Mouse (Mus musculus) liver, embryonic 14.5 days (tissue): ENCODE data around the gene Polr3e. TPM values are rescaled to one million over a fixed set of nuclear protein-coding genes. Genes with fewer than 3 reads are reported as not detected.

Source experiments
- ATAC-seq: fragments of 200-750 bp; cut with Nextera tagmentation; 2 replicates; pipeline ENCODE4 v1.8.0; 2017; ENCODE audit warnings: moderate number of reproducible peaks, mild to moderate bottlenecking, moderate library complexity; ENCODE audit not compliant: insufficient read depth
- DNase-seq, 3 experiments: peaks; one replicate each; pipeline ENCODE4 v3.0.0-alpha.2; 2012 to 2013; ENCODE audit warnings: low read depth in 3 of 3, low spot score in 3 of 3
- H3K27ac ChIP-seq: fragments of 300-500 bp; sonication (generic); 2 replicates; pipeline ENCODE4 v1.5.1; 2014; ENCODE audit warnings: moderate library complexity, mild to moderate bottlenecking, control low read depth, inconsistent platforms
- H3K27me3 ChIP-seq: fragments of 300-500 bp; sonication (generic); 2 replicates; pipeline ENCODE4 v1.6.1; 2014; ENCODE audit warnings: mild to moderate bottlenecking, low read length, moderate library complexity; ENCODE audit not compliant: control insufficient read depth, insufficient read depth
- H3K36me3 ChIP-seq: fragments of 300-500 bp; sonication (generic); replicated peaks from 2 replicates; pipeline ENCODE4 v1.6.1; 2014; ENCODE audit warnings: low read depth; ENCODE audit not compliant: control insufficient read depth, insufficient read depth
- H3K4me1 ChIP-seq, 2 experiments: fragments of 200-500 bp in 1 of 2; fragments of 300-500 bp in 1 of 2; sonication (generic) in 1 of 2; replicated peaks; 2 replicates each; pipeline ENCODE4 v1.6.1; 2012 to 2014; ENCODE audit warnings: antibody characterized with exemption in 1 of 2, inconsistent platforms in 1 of 2, low read length in 1 of 2; ENCODE audit not compliant: control insufficient read depth in 2 of 2, insufficient read depth in 2 of 2
- H3K4me2 ChIP-seq: fragments of 300-500 bp; sonication (generic); 2 replicates; pipeline ENCODE4 v1.6.1; 2014; ENCODE audit warnings: low read depth, mild to moderate bottlenecking, control low read depth, moderate library complexity
- H3K4me3 ChIP-seq, 2 experiments: fragments of 200-500 bp in 1 of 2; fragments of 300-500 bp in 1 of 2; sonication (generic) in 1 of 2; 2 replicates each; pipeline ENCODE4 v1.5.1; 2012 to 2014; ENCODE audit warnings: low read depth in 2 of 2, low read length in 2 of 2, mild to moderate bottlenecking in 2 of 2, control low read depth in 1 of 2, inconsistent platforms in 1 of 2, moderate library complexity in 1 of 2; ENCODE audit not compliant: insufficient read depth in 1 of 2
- H3K9ac ChIP-seq: fragments of 300-500 bp; sonication (generic); replicated peaks from 2 replicates; pipeline ENCODE4 v1.6.1; 2014; ENCODE audit warnings: mild to moderate bottlenecking, control low read depth, moderate library complexity
- H3K9me3 ChIP-seq: fragments of 300-500 bp; sonication (generic); 2 replicates; pipeline ENCODE4 v1.6.1; 2016; ENCODE audit warnings: low read length, mixed read lengths; ENCODE audit not compliant: control insufficient read depth
- CTCF ChIP-seq: IDR thresholded peaks from 2 replicates; pipeline ENCODE4 v1.5.1; 2016; ENCODE audit warnings: antibody characterized with exemption, low read depth, control low read depth
- EP300 ChIP-seq: IDR thresholded peaks from 2 replicates; pipeline ENCODE4 v1.6.1; 2016; ENCODE audit warnings: antibody characterized with exemption, low read depth
- WGBS: fragments of 180-500 bp; shearing (Covaris S2); extraction: QIAGEN DNeasy Blood & Tissue Kit; methylation state at CpG from one replicate; pipeline ENCODE4 v1.1.7; 2014; ENCODE audit not compliant: insufficient replicate concordance; 5-methylcytosine and 5-hydroxymethylcytosine counted together
- polyA plus RNA-seq, 2 experiments: library from polyadenylated mRNA; depleted of rRNA in 1 of 2; stranded (reverse) in 1 of 2; unstranded in 1 of 2; fragments of >200 nt; fragmentation: Nextera tagmentation in 1 of 2; extraction: Ambion mirVana in 1 of 2; gene quantifications; 2 replicates each; pipeline versions ENCODE4 v1.2.1 to v1.2.3; 2012 to 2014

Gene Polr3e
- polyA plus RNA-seq, 2 experiments = 7.1 to 9.2 TPM

GRCm38 (mm10) chr7:120936522-120936921, 19.0 kb downstream of the Polr3e start:
- Histone ChIP-seq H3K36me3 (peaks cover 46% of the 10 kb centered on the region), H3K4me1 (peaks cover 2 to 8% of the 10 kb centered on the region in 2 experiments; a peak in 1 of 4 replicates), H3K9me3 (no peaks in the 10 kb centered on the region), H3K4me2 (no peak overlapping the region), H3K27me3 (no peaks in the 10 kb centered on the region), H3K4me3 (no peak overlapping the region), H3K9ac (no peak overlapping the region), H3K27ac (no peak overlapping the region)
- TF ChIP-seq EP300 (no peak), CTCF (no peak)
- ATAC-seq (no peak), DNase-seq (no peak)
- WGBS = 66% methylated on average over 4 of the region's 4 CpGs

- no peak overlapping the region for H3K4me2 ChIP-seq
- 85% methylated on average over 9 of the region's 9 CpGs for WGBS
- ATAC-seq (no peak), DNase-seq (no peak)
- H3K4me1 ChIP-seq = peaks cover 2 to 6% of the 10 kb centered on the region in 2 experiments; a peak in 1 of 4 replicates
- H3K4me3 ChIP-seq = no peak overlapping the region
- no peak overlapping the region for H3K27ac ChIP-seq
- no peak overlapping the region for H3K9ac ChIP-seq
- H3K27me3 ChIP-seq = no peaks in the 10 kb centered on the region
- no peaks in the 10 kb centered on the region for H3K9me3 ChIP-seq
- no peak for TF ChIP-seq CTCF
- TF ChIP-seq EP300 = no peak
- H3K36me3 ChIP-seq = peaks cover 58% of the 10 kb centered on the region
Observed at GRCm38 (mm10) chr7:120938206-120938605, 20.7 kb downstream of the Polr3e start.

GRCm38 (mm10) chr7:120940343-120940742, 22.8 kb downstream of the Polr3e start:
- Histone ChIP-seq H3K9me3 (no peaks in the 10 kb centered on the region), H3K4me2 (no peak overlapping the region), H3K27me3 (no peaks in the 10 kb centered on the region), H3K9ac (no peak overlapping the region), H3K4me3 (no peak overlapping the region), H3K27ac (no peak overlapping the region), H3K36me3 (peaks cover 65% of the 10 kb centered on the region), H3K4me1 (no peaks in the 10 kb centered on the region)
- DNase-seq (no peak), ATAC-seq (no peak)
- WGBS = 90% methylated on average over 12 of the region's 12 CpGs
- no peak for TF ChIP-seq EP300
- no peak for TF ChIP-seq CTCF

GRCm38 (mm10) chr7:120941214-120941613, 23.7 kb downstream of the Polr3e start:
- Histone ChIP-seq H3K4me1 (no peaks in the 10 kb centered on the region), H3K9ac (no peak overlapping the region)
- TF ChIP-seq EP300 = no peak
- TF ChIP-seq CTCF = no peak

GRCm38 (mm10) chr7:120942506-120942905, 25.0 kb downstream of the Polr3e start:
- DNase-seq (no peak), ATAC-seq (no peak)
- TF ChIP-seq CTCF = no peak
- no peaks in the 10 kb centered on the region for H3K9me3 ChIP-seq
- H3K27ac ChIP-seq = no peak overlapping the region
- H3K4me3 ChIP-seq = no peak overlapping the region
- H3K36me3 ChIP-seq = peaks cover 65% of the 10 kb centered on the region
- no peaks in the 10 kb centered on the region for H3K4me1 ChIP-seq
- H3K9ac ChIP-seq = no peak overlapping the region
- H3K4me2 ChIP-seq = no peak overlapping the region
- no peaks in the 10 kb centered on the region for H3K27me3 ChIP-seq
- WGBS = 78% methylated on average over 1 of the region's 1 CpGs

More at GRCm38 (mm10) chr7:120941214-120941613, 23.7 kb downstream of the Polr3e start:
- WGBS = 84% methylated on average over 6 of the region's 6 CpGs
- Histone ChIP-seq H3K4me2 (no peak overlapping the region), H3K4me3 (no peak overlapping the region), H3K27me3 (no peaks in the 10 kb centered on the region), H3K36me3 (peaks cover 63% of the 10 kb centered on the region), H3K27ac (no peak overlapping the region), H3K9me3 (no peaks in the 10 kb centered on the region)
- DNase-seq = no peak
- ATAC-seq = no peak
